Mouse (Mus musculus): ENCODE results near the gene Trappc1.

GRCm38 (mm10) chr11:69370817-69371215 lies 47.0 kb downstream of the Trappc1 start:
- TF ChIP-seq POLR2A (IDR thresholded peaks at IDR 0.05; ENCODE audit: borderline replicate concordance, extremely low read depth, low read depth, low read length) (no peak), CTCF (IDR thresholded peaks at IDR 0.05; ENCODE audit: insufficient read depth, low read length) (no peak)
